Mouse (Mus musculus): Measurements from ENCODE around the gene Ubxn2a. TPM values are rescaled to one million over a fixed set of nuclear protein-coding genes. Genes with fewer than 3 reads are reported as not detected.

Gene Ubxn2a
- total and polyA plus RNA-seq, 3 experiments: 22.6 to 75.5 (median 58.3) TPM

- H3K36me3 ChIP-seq (replicated peaks): peaks cover 51% of the 10 kb centered on the region
Observed at GRCm38 (mm10) chr12:4836959-4837358, 70.5 kb downstream of the Ubxn2a start.

More at GRCm38 (mm10) chr12:4836959-4837358, 70.5 kb downstream of the Ubxn2a start:
- TF ChIP-seq TAL1 (conservative IDR thresholded peaks at IDR 0.05; ENCODE audit: low read depth, low read length) (no peak), POLR2AphosphoS5 (IDR thresholded peaks at IDR 0.05; ENCODE audit: insufficient replicate concordance, low read depth, low read length) (no peak), GATA2 (IDR thresholded peaks at IDR 0.05; ENCODE audit: borderline replicate concordance, low read depth, low read length) (no peak), GATA1 (IDR thresholded peaks at IDR 0.05; ENCODE audit: borderline replicate concordance, low read length) (no peak), CTCF (IDR thresholded peaks at IDR 0.05; ENCODE audit: low read depth, low read length) (no peak)
- H3K4me1 ChIP-seq (ENCODE audit: insufficient read depth, low read depth, low read length): peaks cover 25% of the 10 kb centered on the region
- ATAC-seq (ENCODE audit: extremely low read depth, insufficient number of reproducible peaks, low FRiP score, poor library complexity, severe bottlenecking) (no peak), DNase-seq (ENCODE audit: low spot score) (no peak)
- H3K27me3 ChIP-seq (ENCODE audit: insufficient read depth, low read length): no peaks in the 10 kb centered on the region
- no peaks in the 10 kb centered on the region for H3K9me3 ChIP-seq (replicated peaks)
- H3K4me3 ChIP-seq (ENCODE audit: low read depth, low read length): no peak overlapping the region

Other genes starting within 250 kb of the Ubxn2a start
- not detected in 2 replicates for gene Fam228a, start 169.3 kb downstream of the Ubxn2a start, total RNA-seq (2014; fragmentation: Nextera tagmentation)
- gene Fam228a, start 169.3 kb downstream of the Ubxn2a start, total RNA-seq (2017): 0.06 and 0.33 TPM in 2 replicates
- not detected in 2 replicates for gene Fam228a, start 169.3 kb downstream of the Ubxn2a start, polyA plus RNA-seq (2012)
- not detected in 2 replicates for gene Pfn4, start 138.7 kb downstream of the Ubxn2a start, total RNA-seq (2014; fragmentation: Nextera tagmentation)
- 0.05 and 0.23 TPM in 2 replicates for gene Pfn4, start 138.7 kb downstream of the Ubxn2a start, total RNA-seq (2017)
- gene Pfn4, start 138.7 kb downstream of the Ubxn2a start, polyA plus RNA-seq (2012): not detected in 2 replicates
- gene Fam228b, start 138.4 kb downstream of the Ubxn2a start, total RNA-seq (2014; fragmentation: Nextera tagmentation): not detected in 2 replicates
- 0.17 and 0.76 TPM in 2 replicates for gene Fam228b, start 138.4 kb downstream of the Ubxn2a start, total RNA-seq (2017)
- gene Fam228b, start 138.4 kb downstream of the Ubxn2a start, polyA plus RNA-seq (2012): not detected in 2 replicates
- gene Sf3b6, start 90.2 kb downstream of the Ubxn2a start, total RNA-seq (2014; fragmentation: Nextera tagmentation): 44.4 and 65.1 TPM in 2 replicates
- 185 and 193 TPM in 2 replicates for gene Sf3b6, start 90.2 kb downstream of the Ubxn2a start, total RNA-seq (2017)
- gene Sf3b6, start 90.2 kb downstream of the Ubxn2a start, polyA plus RNA-seq (2012): 6.1 and 8.2 TPM in 2 replicates
- gene Fkbp1b, start 66.1 kb downstream of the Ubxn2a start, total RNA-seq (2014; fragmentation: Nextera tagmentation): 7.8 and 10.2 TPM in 2 replicates
- 8.0 and 9.9 TPM in 2 replicates for gene Fkbp1b, start 66.1 kb downstream of the Ubxn2a start, total RNA-seq (2017)
- 9.6 and 14.0 TPM in 2 replicates for gene Fkbp1b, start 66.1 kb downstream of the Ubxn2a start, polyA plus RNA-seq (2012)
- gene Wdcp, start 64.4 kb downstream of the Ubxn2a start, total RNA-seq (2014; fragmentation: Nextera tagmentation): 12.2 and 12.6 TPM in 2 replicates
- 12.3 and 14.3 TPM in 2 replicates for gene Wdcp, start 64.4 kb downstream of the Ubxn2a start, total RNA-seq (2017)
- gene Wdcp, start 64.4 kb downstream of the Ubxn2a start, polyA plus RNA-seq (2012): 1.6 and 2.1 TPM in 2 replicates
- 174 and 182 TPM in 2 replicates for gene Mfsd2b, start 33.3 kb downstream of the Ubxn2a start, total RNA-seq (2014; fragmentation: Nextera tagmentation)
- 72.0 and 77.5 TPM in 2 replicates for gene Mfsd2b, start 33.3 kb downstream of the Ubxn2a start, total RNA-seq (2017)
- gene Mfsd2b, start 33.3 kb downstream of the Ubxn2a start, polyA plus RNA-seq (2012): 120 and 159 TPM in 2 replicates
- 113 and 123 TPM in 2 replicates for gene Atad2b, start 9.6 kb upstream of the Ubxn2a start, total RNA-seq (2014; fragmentation: Nextera tagmentation)
- 44.4 and 54.5 TPM in 2 replicates for gene Atad2b, start 9.6 kb upstream of the Ubxn2a start, total RNA-seq (2017)
- 28.5 and 39.1 TPM in 2 replicates for gene Atad2b, start 9.6 kb upstream of the Ubxn2a start, polyA plus RNA-seq (2012)

Measured in G1E (cell line).